Mouse (Mus musculus): ENCODE results near the gene Col27a1. TPM values are rescaled to one million over a fixed set of nuclear protein-coding genes. Genes with fewer than 3 reads are reported as not detected.

Gene Col27a1
- polyA plus RNA-seq, 2 experiments: 1.2 to 3.8 TPM

DNA sequence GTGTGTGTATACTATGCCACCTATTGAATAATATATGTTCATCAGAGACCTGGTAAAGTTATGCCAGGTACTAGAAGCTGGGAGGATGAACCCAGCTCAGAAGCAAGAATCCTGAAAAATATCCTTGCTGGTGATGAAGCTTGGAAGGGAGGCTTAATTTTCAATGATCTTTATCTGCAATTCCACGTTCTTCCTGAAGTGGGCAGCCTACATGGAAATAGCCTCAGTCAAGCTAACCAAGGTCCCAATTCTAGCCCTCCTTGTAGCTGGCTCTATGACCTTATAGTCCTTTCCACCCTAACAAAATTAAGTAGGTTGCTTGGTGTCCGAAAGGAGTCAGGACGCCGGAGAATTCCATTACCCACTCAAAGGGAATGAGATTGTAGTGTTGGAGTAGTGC lies 72.2 kb downstream of the Col27a1 start:
- 63% methylated on average over 4 of the region's 4 CpGs for WGBS (ENCODE audit: insufficient replicate concordance)
- peak; percentile 20; the same call in 1 of the 2 replicates for TF ChIP-seq CTCF (IDR thresholded peaks at IDR 0.05; ENCODE audit: low read depth)
- no peak for TF ChIP-seq EP300 (IDR thresholded peaks at IDR 0.05; ENCODE audit: low read depth)
- no peak for DNase-seq (ENCODE audit: low read depth in 3 of 3, low spot score in 3 of 3)

DNA sequence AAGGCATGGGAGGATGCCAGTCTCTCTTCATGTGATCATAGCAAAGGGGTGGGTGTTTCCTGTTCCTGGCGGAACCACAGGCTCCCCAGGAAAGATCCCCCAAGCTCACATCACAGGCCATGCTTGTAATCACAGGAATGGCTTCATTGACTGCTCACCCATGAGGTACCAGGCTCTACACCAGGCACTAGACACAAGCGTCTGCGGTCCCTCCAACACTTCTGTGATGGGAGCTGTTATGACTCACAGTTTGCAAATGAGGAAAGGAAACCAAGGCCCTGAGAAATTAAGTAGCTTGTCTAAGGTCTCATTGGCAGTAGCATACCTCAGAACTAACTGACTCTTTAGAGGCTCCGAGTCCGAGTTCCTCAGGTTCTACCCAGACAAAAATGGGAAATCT lies 74.7 kb downstream of the Col27a1 start:
- Histone ChIP-seq H3K4me3 (ENCODE audit: insufficient read depth in 1 of 2, low read depth in 2 of 2, low read length in 2 of 2) (no peak overlapping the region), H3K36me3 (replicated peaks; ENCODE audit: control insufficient read depth, insufficient read depth, low read depth) (no peaks in the 10 kb centered on the region), H3K4me2 (ENCODE audit: low read depth) (no peak overlapping the region), H3K27ac (no peak overlapping the region), H3K9me3 (ENCODE audit: control insufficient read depth, low read length) (no peaks in the 10 kb centered on the region), H3K9ac (replicated peaks) (no peak overlapping the region), H3K27me3 (ENCODE audit: control insufficient read depth, insufficient read depth, low read length) (no peaks in the 10 kb centered on the region), H3K4me1 (replicated peaks; ENCODE audit: control insufficient read depth in 2 of 2, insufficient read depth in 2 of 2, low read length in 1 of 2) (no peaks in the 10 kb centered on the region)
- DNase-seq (ENCODE audit: low read depth in 3 of 3, low spot score in 3 of 3) (no peak), ATAC-seq (ENCODE audit: insufficient read depth) (no peak)
- 65% methylated on average over 5 of the region's 5 CpGs for WGBS (ENCODE audit: insufficient replicate concordance)
- TF ChIP-seq CTCF (IDR thresholded peaks at IDR 0.05; ENCODE audit: low read depth) (no peak), EP300 (IDR thresholded peaks at IDR 0.05; ENCODE audit: low read depth) (no peak)

More for the DNA sequence above, 72.2 kb downstream of the Col27a1 start:
- no peak overlapping the region for H3K4me2 ChIP-seq (ENCODE audit: low read depth)
- H3K36me3 ChIP-seq (replicated peaks; ENCODE audit: control insufficient read depth, insufficient read depth, low read depth): no peaks in the 10 kb centered on the region
- H3K4me3 ChIP-seq (ENCODE audit: insufficient read depth in 1 of 2, low read depth in 2 of 2, low read length in 2 of 2): no peak overlapping the region
- ATAC-seq (ENCODE audit: insufficient read depth): no peak
- no peaks in the 10 kb centered on the region for H3K4me1 ChIP-seq (replicated peaks; ENCODE audit: control insufficient read depth in 2 of 2, insufficient read depth in 2 of 2, low read length in 1 of 2)
- no peaks in the 10 kb centered on the region for H3K9me3 ChIP-seq (ENCODE audit: control insufficient read depth, low read length)
- H3K27me3 ChIP-seq (ENCODE audit: control insufficient read depth, insufficient read depth, low read length): no peaks in the 10 kb centered on the region
- H3K9ac ChIP-seq (replicated peaks): no peak overlapping the region
- H3K27ac ChIP-seq: no peak overlapping the region

DNA sequence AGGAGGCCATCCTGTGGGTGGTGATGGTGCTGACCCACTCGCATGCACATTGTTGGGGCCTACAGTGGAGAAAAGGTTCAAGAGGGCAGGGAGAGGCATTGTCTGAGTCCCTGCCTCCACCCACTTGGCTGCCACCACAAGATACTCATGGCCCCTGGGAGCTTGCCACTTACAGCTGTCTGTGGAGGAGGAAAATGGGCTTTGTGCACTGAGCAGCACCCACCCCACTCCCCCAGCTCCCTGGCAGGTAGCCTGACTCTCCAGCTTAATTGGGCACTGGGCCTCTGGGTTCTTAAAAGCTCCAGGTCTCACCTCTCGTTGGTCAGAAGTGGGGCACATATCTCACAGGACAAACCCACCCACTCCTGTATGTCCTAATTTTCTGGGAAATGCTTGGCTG lies 76.3 kb downstream of the Col27a1 start:
- Histone ChIP-seq H3K4me3 (ENCODE audit: insufficient read depth in 1 of 2, low read depth in 2 of 2, low read length in 2 of 2) (no peak overlapping the region), H3K4me2 (ENCODE audit: low read depth) (no peak overlapping the region), H3K4me1 (replicated peaks; ENCODE audit: control insufficient read depth in 2 of 2, insufficient read depth in 2 of 2, low read length in 1 of 2) (no peaks in the 10 kb centered on the region), H3K27me3 (ENCODE audit: control insufficient read depth, insufficient read depth, low read length) (no peaks in the 10 kb centered on the region), H3K36me3 (replicated peaks; ENCODE audit: control insufficient read depth, insufficient read depth, low read depth) (no peaks in the 10 kb centered on the region), H3K27ac (no peak overlapping the region), H3K9ac (replicated peaks) (no peak overlapping the region), H3K9me3 (ENCODE audit: control insufficient read depth, low read length) (no peaks in the 10 kb centered on the region)
- no peak for ATAC-seq (ENCODE audit: insufficient read depth)
- TF ChIP-seq EP300 (IDR thresholded peaks at IDR 0.05; ENCODE audit: low read depth) (no peak), CTCF (IDR thresholded peaks at IDR 0.05; ENCODE audit: low read depth) (no peak)
- 59% methylated on average over 2 of the region's 2 CpGs for WGBS (ENCODE audit: insufficient replicate concordance)
- no peak for DNase-seq (ENCODE audit: low read depth in 3 of 3, low spot score in 3 of 3)

DNA sequence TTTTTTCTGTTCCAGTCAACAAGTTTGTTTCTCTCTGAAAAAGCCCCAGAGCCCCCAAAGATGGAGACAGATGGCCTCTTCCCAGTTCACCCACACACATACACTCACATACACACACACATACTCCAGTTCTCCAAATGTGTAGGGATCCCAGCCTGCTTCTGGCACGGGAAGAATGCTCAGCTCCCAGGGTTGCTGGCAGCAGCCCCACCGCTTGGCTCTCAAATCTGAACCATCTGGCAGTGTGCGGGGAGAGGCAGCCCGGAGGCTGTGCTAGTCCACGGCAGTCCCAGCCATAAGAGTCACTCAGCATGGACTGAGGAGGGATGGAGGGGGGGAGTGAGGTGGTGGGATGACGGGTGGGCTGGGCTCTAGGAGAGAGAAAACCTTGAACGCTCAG lies 77.3 kb downstream of the Col27a1 start:
- DNase-seq (ENCODE audit: low read depth in 3 of 3, low spot score in 3 of 3): no peak
- no peak overlapping the region for H3K9ac ChIP-seq (replicated peaks)
- WGBS (ENCODE audit: insufficient replicate concordance): 55% methylated on average over 7 of the region's 7 CpGs
- no peaks in the 10 kb centered on the region for H3K4me1 ChIP-seq (replicated peaks; ENCODE audit: control insufficient read depth in 2 of 2, insufficient read depth in 2 of 2, low read length in 1 of 2)
- H3K4me2 ChIP-seq (ENCODE audit: low read depth): no peak overlapping the region
- H3K4me3 ChIP-seq (ENCODE audit: insufficient read depth in 1 of 2, low read depth in 2 of 2, low read length in 2 of 2): no peak overlapping the region
- no peaks in the 10 kb centered on the region for H3K27me3 ChIP-seq (ENCODE audit: control insufficient read depth, insufficient read depth, low read length)
- TF ChIP-seq CTCF (IDR thresholded peaks at IDR 0.05; ENCODE audit: low read depth): no peak
- TF ChIP-seq EP300 (IDR thresholded peaks at IDR 0.05; ENCODE audit: low read depth): no peak
- H3K36me3 ChIP-seq (replicated peaks; ENCODE audit: control insufficient read depth, insufficient read depth, low read depth): no peaks in the 10 kb centered on the region
- no peaks in the 10 kb centered on the region for H3K9me3 ChIP-seq (ENCODE audit: control insufficient read depth, low read length)
- ATAC-seq (ENCODE audit: insufficient read depth): no peak
- H3K27ac ChIP-seq: no peak overlapping the region

DNA sequence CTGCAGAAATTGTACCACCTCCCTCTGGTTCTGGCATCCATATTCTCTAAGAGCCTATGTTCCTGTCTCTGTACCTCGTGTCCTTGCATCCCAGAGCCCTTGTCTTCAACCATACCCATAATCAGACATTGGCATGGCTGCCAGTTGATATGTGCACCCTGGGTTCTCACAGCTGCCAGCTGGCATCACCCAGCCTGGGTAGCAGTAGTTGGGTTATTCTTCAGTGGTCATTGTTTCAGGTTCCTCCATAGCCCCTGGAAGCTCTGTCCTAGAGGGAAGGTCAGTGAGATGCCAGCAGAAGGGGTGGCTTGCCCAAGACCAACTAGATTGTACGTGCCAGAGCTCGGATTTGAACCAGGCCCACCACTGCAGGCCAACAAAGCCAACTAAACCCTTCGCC lies 77.9 kb downstream of the Col27a1 start:
- Histone ChIP-seq H3K36me3 (replicated peaks; ENCODE audit: control insufficient read depth, insufficient read depth, low read depth) (no peaks in the 10 kb centered on the region), H3K27me3 (ENCODE audit: control insufficient read depth, insufficient read depth, low read length) (no peaks in the 10 kb centered on the region), H3K27ac (no peak overlapping the region), H3K9me3 (ENCODE audit: control insufficient read depth, low read length) (no peaks in the 10 kb centered on the region), H3K9ac (replicated peaks) (no peak overlapping the region), H3K4me2 (ENCODE audit: low read depth) (no peak overlapping the region), H3K4me3 (ENCODE audit: insufficient read depth in 1 of 2, low read depth in 2 of 2, low read length in 2 of 2) (no peak overlapping the region), H3K4me1 (replicated peaks; ENCODE audit: control insufficient read depth in 2 of 2, insufficient read depth in 2 of 2, low read length in 1 of 2) (no peaks in the 10 kb centered on the region)
- ATAC-seq (ENCODE audit: insufficient read depth): no peak
- no peak for TF ChIP-seq CTCF (IDR thresholded peaks at IDR 0.05; ENCODE audit: low read depth)
- no peak for TF ChIP-seq EP300 (IDR thresholded peaks at IDR 0.05; ENCODE audit: low read depth)
- DNase-seq (ENCODE audit: low read depth in 3 of 3, low spot score in 3 of 3): no peak
- WGBS (ENCODE audit: insufficient replicate concordance): 50% methylated on average over 4 of the region's 4 CpGs

Data from liver, embryonic 14.5 days (tissue).